Mouse (Mus musculus) stomach, embryonic 16.5 days (tissue): ENCODE measurements at regions not wholly inside any gene's neighbourhood (a gene's known extent, or its start where the extent isn't known, plus 50 kb on each side); places are given as distances from the start of the nearest gene placed in this dataset.
"Not testable (repeated sequence)": the region's sequence is repeated elsewhere in the genome, so short reads cannot be mapped to it uniquely, and the experiment has no call there.

Source experiments
- ATAC-seq: fragments of 200-750 bp; cut with Nextera tagmentation; 2 replicates; pipeline ENCODE4 v1.8.0; 2017; ENCODE audit warnings: moderate number of reproducible peaks, moderate TSS enrichment; ENCODE audit not compliant: insufficient read depth, low FRiP score
- H3K27ac ChIP-seq: fragments of 300-500 bp; sonication (generic); 2 replicates; pipeline ENCODE4 v1.5.1; 2014; ENCODE audit warnings: low read length
- H3K27me3 ChIP-seq: fragments of 300-500 bp; sonication (generic); 2 replicates; pipeline ENCODE4 v1.6.1; 2014; ENCODE audit warnings: low read length, control low read depth, mixed read lengths; ENCODE audit not compliant: control insufficient read depth, insufficient read depth
- H3K36me3 ChIP-seq: fragments of 300-500 bp; sonication (generic); 2 replicates; pipeline ENCODE4 v1.6.1; 2014; ENCODE audit warnings: low read length; ENCODE audit not compliant: control insufficient read depth, insufficient read depth
- H3K4me1 ChIP-seq: fragments of 300-500 bp; sonication (generic); 2 replicates; pipeline ENCODE4 v1.6.1; 2014; ENCODE audit warnings: low read length, control low read depth, mixed read lengths; ENCODE audit not compliant: control insufficient read depth, insufficient read depth
- H3K4me2 ChIP-seq: fragments of 300-500 bp; sonication (generic); 2 replicates; pipeline ENCODE4 v1.6.1; 2014; ENCODE audit warnings: low read depth, low read length, mixed read lengths
- H3K4me3 ChIP-seq: fragments of 300-500 bp; sonication (generic); replicated peaks from 2 replicates; pipeline ENCODE4 v1.5.1; 2014; ENCODE audit warnings: mild to moderate bottlenecking, low read length
- H3K9ac ChIP-seq: fragments of 300-500 bp; sonication (generic); 2 replicates; pipeline ENCODE4 v1.6.1; 2014; ENCODE audit warnings: low read length
- H3K9me3 ChIP-seq: fragments of 300-500 bp; sonication (generic); replicated peaks from 2 replicates; pipeline ENCODE4 v1.6.1; 2016; ENCODE audit warnings: low read length, control low read depth; ENCODE audit not compliant: control insufficient read depth
- WGBS: fragments of 180-500 bp; shearing (Covaris S2); extraction: QIAGEN DNeasy Blood & Tissue Kit; methylation state at CpG from one replicate; pipeline ENCODE4 v1.1.7; 2014; 5-methylcytosine and 5-hydroxymethylcytosine counted together

GRCm38 (mm10) chr8:89503030-89503429 lies 459.1 kb upstream of the Sall1 start:
- H3K4me3 ChIP-seq = no peak overlapping the region
- no peaks in the 10 kb centered on the region for H3K36me3 ChIP-seq
- no peak overlapping the region for H3K4me2 ChIP-seq
- H3K9ac ChIP-seq = no peak overlapping the region
- H3K27me3 ChIP-seq = no peaks in the 10 kb centered on the region
- ATAC-seq = no peak
- no peaks in the 10 kb centered on the region for H3K9me3 ChIP-seq
- H3K27ac ChIP-seq = no peak overlapping the region
- 77% methylated on average over 6 of the region's 6 CpGs for WGBS
- H3K4me1 ChIP-seq = no peaks in the 10 kb centered on the region

DNA sequence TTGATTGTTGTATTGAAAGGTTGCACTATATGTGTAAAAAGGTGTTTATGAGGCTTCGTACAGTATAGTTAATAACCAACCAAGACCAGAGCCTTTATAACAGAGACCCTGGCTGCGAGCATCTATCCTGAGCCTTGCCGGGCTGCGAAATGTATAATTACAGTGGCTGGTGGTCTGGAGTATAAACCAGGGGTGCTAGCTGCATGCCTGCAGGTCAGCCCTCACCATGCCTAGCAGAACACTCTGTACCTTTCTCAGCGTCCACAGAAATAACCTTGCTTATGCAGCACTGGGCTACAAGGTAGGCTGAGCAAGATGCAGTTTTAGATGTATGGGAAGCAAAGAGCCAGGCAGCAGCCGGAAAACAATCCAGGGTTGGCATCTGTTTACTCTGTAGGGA lies 457.8 kb upstream of the Sall1 start:
- Histone ChIP-seq H3K4me2 (no peak overlapping the region), H3K4me1 (no peaks in the 10 kb centered on the region), H3K4me3 (no peak overlapping the region), H3K9ac (no peak overlapping the region), H3K27ac (no peak overlapping the region), H3K36me3 (no peaks in the 10 kb centered on the region), H3K9me3 (no peaks in the 10 kb centered on the region), H3K27me3 (no peaks in the 10 kb centered on the region)
- WGBS = 89% methylated on average over 6 of the region's 6 CpGs
- no peak for ATAC-seq

DNA sequence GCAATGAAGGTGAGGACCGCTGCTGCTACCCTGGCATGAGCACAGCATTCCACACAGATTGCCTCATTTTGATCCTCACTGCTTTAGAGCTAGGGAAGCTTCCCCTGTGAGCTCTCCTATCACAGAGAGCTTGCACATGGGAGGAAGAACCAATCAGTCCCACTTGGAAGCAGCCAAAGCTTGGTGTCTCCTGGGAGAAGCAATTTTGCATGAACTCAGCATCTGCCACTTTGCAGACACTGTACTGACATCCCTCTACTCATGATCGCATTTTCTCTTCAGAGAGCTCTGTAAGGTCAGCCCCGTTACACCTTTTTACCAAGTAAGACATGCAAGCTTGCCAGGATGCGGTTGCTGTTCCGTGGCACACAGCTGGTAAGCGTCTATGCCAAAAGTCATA lies 455.9 kb upstream of the Sall1 start:
- H3K4me1 ChIP-seq = no peaks in the 10 kb centered on the region
- no peak overlapping the region for H3K4me2 ChIP-seq
- 80% methylated on average over 6 of the region's 6 CpGs for WGBS
- no peak overlapping the region for H3K27ac ChIP-seq
- no peaks in the 10 kb centered on the region for H3K9me3 ChIP-seq
- H3K9ac ChIP-seq = no peak overlapping the region
- no peaks in the 10 kb centered on the region for H3K27me3 ChIP-seq
- no peak for ATAC-seq
- no peak overlapping the region for H3K4me3 ChIP-seq
- no peaks in the 10 kb centered on the region for H3K36me3 ChIP-seq

DNA sequence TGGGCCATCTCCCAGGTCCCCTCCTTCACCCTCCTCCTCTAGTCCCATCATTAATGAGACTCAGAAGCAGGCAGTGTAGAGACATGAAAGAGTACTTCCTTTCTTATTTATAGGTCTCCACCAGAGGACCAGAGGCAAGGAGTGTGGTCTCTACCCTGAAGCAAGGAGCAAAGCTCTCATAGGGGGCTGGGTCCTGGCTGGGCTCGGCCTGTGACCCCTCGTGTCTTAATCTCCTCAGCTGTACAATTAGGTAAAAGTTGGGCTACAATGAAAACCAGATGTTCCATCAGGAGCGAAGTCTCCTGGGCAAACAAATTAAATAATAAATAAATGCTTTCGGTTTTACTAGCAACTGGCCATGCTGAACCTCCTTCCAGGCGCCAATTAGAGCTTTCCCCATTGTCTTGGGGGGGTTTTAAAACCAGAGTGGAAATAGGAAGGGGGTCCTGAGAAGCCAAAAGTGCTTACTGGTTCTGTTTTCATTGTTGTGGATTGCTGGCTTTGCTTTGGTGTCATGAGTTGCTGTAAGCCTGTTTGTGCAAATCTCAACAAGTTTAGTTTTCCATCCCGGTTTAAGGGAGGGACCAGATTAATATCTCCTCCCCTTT lies 454.2 kb upstream of the Sall1 start:
- H3K27ac ChIP-seq = no peak overlapping the region
- no peaks in the 10 kb centered on the region for H3K9me3 ChIP-seq
- H3K27me3 ChIP-seq = no peaks in the 10 kb centered on the region
- ATAC-seq = no peak
- 62% methylated on average over 6 of the region's 6 CpGs for WGBS
- no peak overlapping the region for H3K4me2 ChIP-seq
- H3K9ac ChIP-seq = no peak overlapping the region
- no peaks in the 10 kb centered on the region for H3K36me3 ChIP-seq
- H3K4me1 ChIP-seq = no peaks in the 10 kb centered on the region
- no peak overlapping the region for H3K4me3 ChIP-seq

DNA sequence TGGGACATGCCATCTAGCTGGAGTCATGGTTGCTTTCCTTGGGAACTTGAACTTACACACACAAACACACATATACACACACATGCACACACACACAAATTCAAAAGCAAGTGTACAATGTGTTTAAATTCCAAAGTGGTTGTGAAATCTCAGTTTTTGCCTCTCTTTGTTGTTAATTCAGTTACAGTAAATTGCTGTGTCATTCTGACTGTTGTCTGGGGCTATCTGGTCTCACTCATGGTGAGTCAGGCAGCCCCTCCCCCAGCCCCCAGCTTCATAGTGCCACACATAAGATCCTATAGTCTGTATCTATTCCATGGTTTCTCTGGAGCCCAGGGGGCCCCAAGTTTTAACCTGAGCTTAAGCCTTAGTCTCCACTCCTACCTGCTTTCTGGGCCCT lies 448.4 kb upstream of the Sall1 start:
- Histone ChIP-seq H3K36me3 (no peaks in the 10 kb centered on the region), H3K4me3 (no peak overlapping the region), H3K9me3 (no peaks in the 10 kb centered on the region), H3K27me3 (no peaks in the 10 kb centered on the region), H3K9ac (no peak overlapping the region), H3K4me2 (no peak overlapping the region), H3K27ac (no peak overlapping the region), H3K4me1 (no peaks in the 10 kb centered on the region)
- ATAC-seq = no peak

GRCm38 (mm10) chr8:89482481-89482880 lies 438.5 kb upstream of the Sall1 start:
- H3K27me3 ChIP-seq, H3K4me1 ChIP-seq, H3K4me2 ChIP-seq, ATAC-seq, H3K9me3 ChIP-seq, H3K4me3 ChIP-seq, H3K9ac ChIP-seq, H3K36me3 ChIP-seq, H3K27ac ChIP-seq: not testable (repeated sequence)
- WGBS = 81% methylated on average over 1 of the region's 1 CpGs

GRCm38 (mm10) chr8:89476930-89477329 lies 433.0 kb upstream of the Sall1 start:
- Histone ChIP-seq H3K4me2 (no peak overlapping the region), H3K9ac (no peak overlapping the region), H3K36me3 (no peaks in the 10 kb centered on the region), H3K27me3 (no peaks in the 10 kb centered on the region), H3K4me1 (no peaks in the 10 kb centered on the region), H3K4me3 (no peak overlapping the region), H3K9me3 (no peaks in the 10 kb centered on the region), H3K27ac (no peak overlapping the region)
- ATAC-seq = no peak
- 54% methylated on average over 4 of the region's 4 CpGs for WGBS

DNA sequence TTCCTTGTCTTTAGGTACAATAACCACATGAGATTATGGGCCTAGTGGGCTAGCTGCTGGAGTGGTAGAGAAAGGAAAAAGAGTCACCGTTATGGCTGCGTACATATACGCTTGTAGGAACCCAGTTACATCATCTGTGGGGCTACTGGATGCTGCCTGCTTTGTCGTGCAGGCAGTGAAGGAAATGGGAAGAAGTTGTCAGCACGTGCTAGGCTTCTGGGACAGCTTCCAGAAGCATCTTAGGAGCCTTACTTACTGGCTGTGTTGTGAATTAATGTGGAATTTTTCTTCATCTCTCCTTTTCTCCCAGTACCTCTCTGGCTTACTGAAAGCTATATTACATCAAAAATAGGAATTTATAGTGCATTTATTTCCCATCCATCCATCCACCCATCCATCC lies 427.2 kb upstream of the Sall1 start:
- no peak for ATAC-seq
- H3K9ac ChIP-seq = no peak overlapping the region
- no peaks in the 10 kb centered on the region for H3K27me3 ChIP-seq
- no peaks in the 10 kb centered on the region for H3K4me1 ChIP-seq
- WGBS = 81% methylated on average over 5 of the region's 5 CpGs
- no peaks in the 10 kb centered on the region for H3K9me3 ChIP-seq
- H3K36me3 ChIP-seq = no peaks in the 10 kb centered on the region
- no peak overlapping the region for H3K4me3 ChIP-seq
- no peak overlapping the region for H3K27ac ChIP-seq
- no peak overlapping the region for H3K4me2 ChIP-seq

DNA sequence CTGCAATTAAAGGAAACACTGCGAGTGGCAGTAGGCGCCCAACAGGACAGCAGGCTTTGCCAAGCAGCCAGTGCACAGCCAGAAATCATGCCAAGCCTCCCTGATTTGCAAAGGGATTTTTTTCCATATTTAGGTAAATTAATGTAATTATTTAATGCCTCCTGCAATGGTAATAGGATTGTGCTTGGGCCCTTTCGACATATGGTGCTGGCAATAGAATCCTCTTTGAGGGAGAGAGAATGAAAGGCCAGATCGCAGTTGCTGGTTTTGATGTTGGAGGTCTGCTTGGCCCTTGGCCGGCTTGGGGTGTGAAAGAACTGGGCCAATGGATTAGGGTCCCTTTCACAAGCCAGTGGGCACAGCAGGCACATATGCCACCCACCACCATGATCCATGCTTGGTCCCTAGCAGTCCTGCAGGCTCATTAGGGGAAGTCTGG lies 424.8 kb upstream of the Sall1 start:
- Histone ChIP-seq H3K27ac (no peak overlapping the region), H3K27me3 (no peaks in the 10 kb centered on the region), H3K36me3 (no peaks in the 10 kb centered on the region), H3K9ac (no peak overlapping the region), H3K4me2 (no peak overlapping the region), H3K9me3 (no peaks in the 10 kb centered on the region), H3K4me3 (no peak overlapping the region), H3K4me1 (no peaks in the 10 kb centered on the region)
- 91% methylated on average over 5 of the region's 5 CpGs for WGBS
- no peak for ATAC-seq
